Mouse (Mus musculus): ENCODE data around the gene Akap9. TPM values are rescaled to one million over a fixed set of nuclear protein-coding genes. Genes with fewer than 3 reads are reported as not detected.
"Not testable (repeated sequence)": the region's sequence is repeated elsewhere in the genome, so short reads cannot be mapped to it uniquely, and the experiment has no call there.

Akap9 gene
- polyA plus RNA-seq, 1 experiment: 28.4 TPM

DNA sequence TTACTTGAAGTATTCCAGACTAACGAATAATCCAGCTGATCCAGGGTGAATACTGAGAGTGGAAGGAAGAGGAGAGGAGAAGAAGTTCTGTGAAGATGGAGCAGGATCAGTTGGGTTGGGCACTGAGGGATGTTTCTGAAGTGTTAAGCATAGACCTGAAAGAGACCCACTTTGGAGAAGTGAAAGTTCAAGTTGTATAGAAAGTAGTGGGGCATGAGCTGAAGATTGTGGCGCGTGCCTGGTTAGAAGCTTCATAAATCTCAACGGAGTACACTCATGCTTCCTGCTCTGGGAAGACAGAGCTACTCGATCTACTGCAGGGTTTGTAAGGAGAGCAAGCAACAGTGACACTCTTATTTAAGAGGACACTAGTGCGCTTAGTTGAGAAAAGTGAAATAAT is 41.3 kb downstream of the Akap9 start:
- DNase-seq (ENCODE audit: low spot score): no peak

DNA sequence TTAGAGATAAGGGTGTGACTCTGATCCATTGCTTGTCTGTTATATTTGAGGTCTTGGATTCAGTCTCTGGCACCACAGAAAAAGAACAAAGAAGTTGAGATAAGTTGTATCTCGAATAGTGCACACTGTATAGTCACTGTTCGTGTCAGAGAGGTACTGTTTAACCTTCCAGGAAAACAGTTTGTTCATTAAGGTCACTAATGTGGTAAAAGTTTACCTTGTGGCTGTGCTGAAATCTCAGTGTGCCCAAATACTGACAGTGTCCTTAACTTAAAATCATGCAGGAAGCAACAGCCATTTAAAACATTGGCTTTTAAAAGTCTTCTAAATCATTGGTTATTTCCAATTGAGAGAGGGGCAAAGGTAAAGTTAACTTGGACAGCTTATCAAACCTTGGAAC is 43.1 kb downstream of the Akap9 start:
- no peak for DNase-seq (ENCODE audit: low spot score)

DNA sequence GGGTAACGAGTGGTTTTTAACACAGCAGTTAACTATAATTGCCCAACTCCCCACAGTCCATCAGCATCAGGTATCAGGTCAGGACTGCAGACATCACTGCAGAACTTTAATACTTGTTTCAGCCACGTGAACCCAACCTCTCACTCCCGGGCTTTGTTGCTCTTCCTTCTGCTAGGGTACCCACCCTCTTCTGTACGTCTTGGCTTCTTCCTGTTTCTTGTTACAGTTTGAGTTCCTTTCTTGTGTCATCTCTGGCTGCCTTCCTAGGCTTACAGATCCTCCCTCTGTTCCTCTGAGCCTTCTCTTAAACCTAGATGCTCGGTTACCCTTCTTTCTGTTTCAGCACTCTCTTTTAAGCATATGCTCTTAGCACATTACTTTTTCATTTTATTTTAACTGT is 45.9 kb downstream of the Akap9 start:
- DNase-seq (ENCODE audit: low spot score): no peak

DNA sequence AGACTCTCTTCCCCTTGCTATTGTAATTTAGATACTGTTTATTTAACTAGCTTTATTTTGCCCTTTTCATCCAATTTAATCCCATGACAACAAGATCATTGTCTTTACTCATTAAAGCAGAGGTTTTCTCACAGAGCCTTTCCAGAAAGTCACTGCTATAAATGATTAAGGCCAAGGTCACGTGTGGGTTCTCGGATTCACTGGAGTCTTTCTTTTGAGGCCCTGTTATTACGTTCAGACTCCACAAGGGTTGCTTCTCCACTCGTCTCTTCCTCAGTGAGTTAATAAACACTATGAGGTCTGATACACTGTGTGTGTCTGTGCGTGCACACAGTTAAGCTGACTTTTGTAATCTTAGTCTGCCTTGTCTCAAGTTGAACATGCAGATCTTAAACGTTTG is 47.0 kb downstream of the Akap9 start:
- DNase-seq (ENCODE audit: low spot score): no peak

DNA sequence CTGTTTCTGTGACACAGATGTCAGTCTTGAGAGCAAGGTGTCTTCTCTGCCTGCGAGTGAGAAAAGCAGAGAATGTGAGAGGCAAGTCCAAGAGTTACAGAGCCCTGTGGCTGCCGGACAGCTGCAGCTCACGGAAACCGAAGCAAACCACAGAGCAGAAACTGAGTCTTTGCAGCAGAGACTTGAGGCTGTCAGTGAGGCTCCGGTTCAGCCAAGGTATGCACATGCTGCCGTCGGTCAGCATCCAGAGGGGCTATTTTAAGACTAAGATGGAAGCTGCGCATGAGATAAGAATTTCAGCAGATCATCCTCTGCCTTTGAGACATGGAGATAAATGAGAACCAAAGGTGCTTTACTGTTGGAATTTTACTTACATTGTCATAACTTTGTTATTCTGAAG is 48.3 kb downstream of the Akap9 start:
- DNase-seq (ENCODE audit: low spot score): no peak

DNA sequence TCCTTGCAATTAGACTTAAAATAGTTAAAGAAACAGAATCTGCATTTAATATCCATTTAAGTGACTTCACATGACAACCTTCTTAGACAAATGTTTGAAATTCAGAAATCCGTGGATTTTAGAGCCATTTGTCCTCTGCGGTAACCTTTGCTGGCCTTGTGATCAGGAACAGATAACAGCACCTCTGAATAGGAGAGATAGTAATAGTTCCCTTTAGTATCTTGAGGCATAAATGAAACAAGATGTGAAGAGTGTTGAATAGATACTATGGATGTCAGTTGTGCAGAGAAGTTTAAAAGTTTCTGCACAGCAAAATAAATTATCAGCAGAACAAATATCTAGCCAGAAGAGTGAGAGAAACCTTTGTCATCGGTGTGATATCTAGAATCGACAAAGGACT is 50.0 kb downstream of the Akap9 start:
- no peak for DNase-seq (ENCODE audit: low spot score)

DNA sequence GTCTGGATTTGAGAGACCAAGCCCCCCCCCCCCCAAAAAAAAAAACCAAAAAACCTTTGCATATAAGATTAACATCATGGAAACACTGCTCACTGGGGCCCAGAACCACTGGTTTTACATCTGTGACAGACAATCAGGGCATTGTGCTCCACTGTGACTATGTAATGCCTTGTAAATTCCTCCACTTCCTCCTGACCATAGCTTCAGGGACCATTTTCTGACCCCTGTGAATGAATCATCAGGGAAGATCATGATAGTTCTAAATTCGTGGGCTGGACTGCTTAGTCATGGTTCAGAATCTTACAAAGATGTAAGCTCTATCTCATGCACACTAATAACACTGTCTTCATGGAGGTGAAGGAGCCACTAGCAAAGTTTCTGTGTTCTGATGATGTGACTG is 61.8 kb downstream of the Akap9 start:
- no peak for DNase-seq (ENCODE audit: low spot score)

DNA sequence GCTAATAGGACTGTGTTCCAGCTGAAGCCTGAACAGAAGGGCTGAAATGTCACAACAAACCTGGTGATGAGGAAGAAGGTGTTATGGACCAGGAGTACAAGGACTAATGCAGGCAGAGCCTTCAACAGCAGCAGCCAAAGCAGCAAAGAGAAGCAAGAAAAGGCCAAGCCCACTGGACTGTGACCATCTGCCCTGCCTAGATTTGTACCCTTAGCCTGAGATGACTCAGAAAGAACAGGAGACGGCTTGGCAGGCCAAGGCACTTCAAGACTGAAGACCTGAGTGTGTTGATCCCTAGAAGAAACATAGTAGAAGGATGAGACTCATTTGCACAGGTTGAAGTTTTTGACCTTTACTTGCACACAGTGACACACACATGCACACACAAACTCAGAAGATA is 62.6 kb downstream of the Akap9 start:
- no peak for DNase-seq (ENCODE audit: low spot score)

DNA sequence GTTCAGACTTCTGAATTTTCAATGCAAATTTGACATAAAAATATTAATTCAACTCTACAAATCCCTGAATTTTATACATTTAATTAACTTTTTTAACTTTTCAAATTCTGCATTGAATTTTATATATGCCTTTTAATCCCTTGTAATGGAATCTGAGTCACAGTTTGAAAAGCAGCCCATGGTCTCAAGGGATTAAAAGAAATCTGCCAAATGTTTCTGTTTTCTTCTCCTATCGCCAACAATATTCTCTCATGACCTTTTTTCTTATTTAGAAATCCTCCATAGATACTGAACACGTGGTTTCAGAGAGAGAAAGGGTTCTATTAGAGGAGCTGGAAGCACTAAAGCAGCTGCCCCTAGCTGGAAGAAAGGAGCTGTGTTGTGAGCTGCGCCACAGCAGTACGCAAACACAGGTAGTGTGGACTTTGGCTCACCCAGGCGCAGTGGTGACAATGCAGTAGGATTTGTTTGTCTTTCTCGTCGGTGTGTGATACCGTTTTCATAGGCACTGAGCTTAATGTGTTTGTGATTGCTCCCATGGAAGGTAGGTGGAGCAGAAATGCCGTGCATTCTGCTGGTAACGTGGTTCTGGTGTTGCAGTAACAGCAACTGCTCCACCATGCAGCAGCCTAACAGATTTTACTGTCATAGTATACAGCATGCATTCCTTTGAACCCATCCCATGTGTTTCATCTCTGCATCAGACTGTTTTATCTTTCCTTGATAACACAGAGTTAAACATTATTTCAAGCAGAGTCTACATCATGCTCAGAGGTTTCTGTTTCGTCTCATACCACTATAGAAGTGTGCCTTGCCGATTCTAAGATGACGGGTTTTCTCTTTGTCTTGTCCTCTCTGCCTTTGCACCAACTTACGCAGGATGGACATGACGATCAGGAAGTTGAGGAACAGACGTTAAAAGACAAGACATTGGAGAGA is 76.9 kb downstream of the Akap9 start:
- no peak for DNase-seq (ENCODE audit: low spot score)

DNA sequence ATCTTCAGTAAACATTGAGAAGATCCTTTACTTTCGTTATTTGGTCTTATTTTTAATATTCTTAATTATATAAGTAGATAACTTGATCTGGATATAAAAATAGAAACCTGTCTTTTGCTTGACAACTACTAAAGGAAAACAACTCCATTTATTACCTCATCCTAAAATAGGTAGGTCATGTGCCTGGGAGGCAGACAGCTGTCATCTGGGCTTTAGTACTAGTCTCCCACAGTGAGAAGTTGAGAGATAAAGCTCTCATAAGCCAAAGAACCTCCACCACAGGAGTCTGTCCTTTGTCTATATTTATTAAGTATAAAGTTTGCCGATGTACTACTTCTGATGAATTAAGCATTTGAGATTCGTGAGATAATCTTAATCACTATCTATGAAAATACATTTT is 78.8 kb downstream of the Akap9 start:
- no peak for DNase-seq (ENCODE audit: low spot score)

DNA sequence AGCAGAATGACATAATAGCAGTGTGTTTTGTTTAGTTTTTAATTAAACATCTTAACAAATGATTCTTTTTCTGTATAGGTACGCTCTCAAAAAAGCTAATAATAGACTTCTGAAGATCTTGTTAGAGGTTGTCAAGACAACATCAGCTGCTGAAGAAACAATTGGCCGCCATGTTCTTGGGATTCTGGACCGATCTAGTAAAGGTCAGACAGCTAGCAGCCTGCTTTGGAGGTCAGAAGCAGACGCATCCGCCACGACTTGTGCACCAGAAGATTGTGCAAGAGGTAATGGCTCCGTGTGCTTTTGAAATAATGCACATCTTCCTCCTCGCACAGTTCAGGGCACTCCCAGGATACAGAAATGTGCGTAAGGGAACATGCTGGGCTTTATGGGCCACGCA is 80.4 kb downstream of the Akap9 start:
- DNase-seq (ENCODE audit: low spot score): no peak

DNA sequence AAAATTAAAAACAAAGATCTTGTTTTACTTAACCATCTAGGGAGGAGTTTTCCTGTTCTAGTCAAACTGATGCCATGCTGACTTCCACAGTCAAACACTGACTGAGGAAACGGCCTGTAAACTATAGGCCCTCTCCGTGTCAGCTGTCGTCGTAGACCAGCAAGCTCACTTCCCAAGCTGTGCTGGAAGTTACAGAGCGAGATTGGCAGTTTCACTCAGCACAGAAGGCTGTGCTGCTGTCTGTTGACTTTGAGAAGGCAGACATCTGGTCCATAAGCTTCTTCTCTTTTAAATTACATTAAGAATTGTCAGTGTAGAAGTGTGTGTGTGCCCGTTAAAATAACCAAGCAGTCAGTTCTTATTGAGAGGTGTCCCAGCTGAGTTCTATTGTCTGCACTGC is 81.7 kb downstream of the Akap9 start:
- no peak for DNase-seq (ENCODE audit: low spot score)

DNA sequence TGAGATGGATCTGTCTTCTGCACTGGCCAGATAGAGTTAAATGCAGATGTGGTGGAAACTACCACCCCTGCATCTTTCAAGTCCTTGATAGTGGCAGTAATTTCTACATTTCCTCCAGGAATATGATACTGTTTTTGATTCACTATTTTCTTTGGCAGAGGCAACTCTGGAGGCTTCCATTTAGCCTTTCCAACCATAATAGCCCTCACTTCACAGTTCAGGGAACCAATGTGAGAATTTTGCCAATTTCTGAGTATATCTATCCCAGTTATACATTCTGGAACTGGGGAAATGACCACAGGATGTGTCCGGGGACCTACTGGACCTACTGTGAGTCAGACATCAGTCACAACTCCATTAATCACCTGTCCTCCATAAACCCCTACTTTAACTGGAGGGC is 89.8 kb downstream of the Akap9 start:
- not testable (repeated sequence) for DNase-seq (ENCODE audit: low spot score)

DNA sequence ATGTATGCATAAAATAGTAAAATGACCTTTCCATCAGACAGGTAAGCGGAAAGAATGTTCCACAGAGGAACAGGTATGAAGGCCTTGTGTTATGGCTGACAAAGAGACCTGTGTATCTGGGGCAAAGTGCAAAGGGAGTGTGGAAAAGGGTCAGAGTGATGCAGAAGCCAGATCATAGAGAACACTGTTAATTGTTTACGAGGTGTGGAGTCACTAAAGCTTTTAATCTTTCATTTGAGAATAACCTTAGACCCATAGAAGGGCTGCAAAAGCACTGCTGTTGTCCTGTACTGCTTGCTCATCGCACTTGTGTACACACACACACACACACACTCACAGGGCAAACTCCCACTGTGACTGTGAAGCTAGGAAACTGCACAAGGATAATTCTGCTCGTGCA is 91.5 kb downstream of the Akap9 start:
- no peak for DNase-seq (ENCODE audit: low spot score)

DNA sequence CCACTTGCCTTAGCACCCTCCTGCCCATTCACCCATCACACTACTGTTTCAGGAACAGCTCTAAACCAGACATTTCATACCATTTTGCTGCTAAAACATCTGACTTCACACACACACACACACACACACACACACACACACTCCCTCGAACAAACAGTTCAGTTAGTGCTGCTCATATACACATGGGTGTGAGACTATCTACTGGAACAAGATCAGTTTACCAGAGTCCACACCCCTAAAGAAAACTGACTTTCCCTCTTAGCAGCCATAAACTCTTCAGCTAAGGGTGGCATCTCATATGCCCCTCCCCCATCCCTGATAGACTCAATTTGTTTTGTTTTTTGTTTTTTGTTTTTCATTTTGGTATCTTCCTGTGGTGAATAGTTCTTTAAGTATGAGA is 92.2 kb downstream of the Akap9 start:
- no peak for DNase-seq (ENCODE audit: low spot score)

DNA sequence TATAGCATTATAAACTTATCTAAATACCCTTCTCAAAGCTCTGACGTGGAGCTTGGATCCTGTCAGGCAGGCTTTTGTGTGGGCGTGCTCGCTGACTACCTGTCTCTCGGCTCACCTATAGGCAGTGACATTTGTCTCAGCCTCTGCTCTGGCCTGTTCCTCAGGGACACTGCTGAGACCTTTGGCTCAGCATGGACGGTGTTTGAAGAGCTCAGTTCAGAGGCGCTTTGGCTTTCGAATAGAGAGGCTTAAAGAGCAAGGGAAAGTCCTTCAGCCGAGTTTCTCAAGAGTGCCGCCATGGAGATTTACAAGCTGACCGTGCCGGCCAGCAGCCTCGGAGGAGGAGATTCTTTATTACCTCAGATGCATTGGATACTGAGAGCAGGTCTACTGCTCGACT is 95.3 kb downstream of the Akap9 start:
- peak; percentile 34 for DNase-seq (ENCODE audit: low spot score)

DNA sequence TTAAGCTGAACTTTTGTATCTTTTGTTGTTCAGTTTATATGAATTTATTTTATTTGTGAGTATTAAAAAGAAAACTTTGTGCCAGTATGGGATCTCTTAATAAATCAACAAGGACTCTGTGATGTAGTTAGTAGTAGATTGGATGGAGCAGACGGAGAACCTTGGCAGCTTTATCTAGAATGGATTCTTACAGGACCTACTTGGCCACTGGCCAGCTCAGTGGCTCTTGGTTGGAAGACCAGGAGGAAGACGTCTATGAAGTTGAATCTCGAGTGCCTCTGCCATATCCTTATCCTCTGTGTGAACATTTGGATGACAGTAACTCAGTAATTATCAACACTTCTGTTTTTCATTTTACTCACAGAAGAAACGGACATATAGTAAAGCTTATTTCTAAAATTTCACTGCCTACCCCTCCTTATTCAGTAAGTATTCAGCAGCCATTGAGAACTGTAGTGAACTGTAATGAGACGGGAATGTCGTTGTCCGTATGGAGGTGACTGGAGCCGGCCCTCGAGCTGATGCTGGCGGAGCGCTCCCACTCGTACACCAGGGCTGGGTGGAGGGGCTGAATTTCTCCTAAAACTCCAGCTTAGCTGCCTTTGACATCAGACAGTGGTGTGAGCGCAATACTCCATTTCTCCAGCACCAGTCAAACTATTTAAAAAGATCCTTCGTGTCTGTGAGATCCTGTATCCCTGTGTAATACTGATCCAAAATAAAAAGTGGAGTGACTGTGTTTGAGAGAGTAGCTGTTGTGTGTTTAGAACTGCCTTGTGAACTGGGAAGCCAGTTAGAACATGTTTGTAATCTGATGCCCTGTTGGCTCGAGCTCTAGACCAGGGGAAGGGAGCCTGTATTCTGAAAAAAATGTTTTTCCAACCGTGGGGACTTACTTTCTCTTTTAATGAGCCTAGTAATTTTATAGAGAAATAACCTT is 96.2 kb downstream of the Akap9 start:
- DNase-seq (ENCODE audit: low spot score): no peak

DNA sequence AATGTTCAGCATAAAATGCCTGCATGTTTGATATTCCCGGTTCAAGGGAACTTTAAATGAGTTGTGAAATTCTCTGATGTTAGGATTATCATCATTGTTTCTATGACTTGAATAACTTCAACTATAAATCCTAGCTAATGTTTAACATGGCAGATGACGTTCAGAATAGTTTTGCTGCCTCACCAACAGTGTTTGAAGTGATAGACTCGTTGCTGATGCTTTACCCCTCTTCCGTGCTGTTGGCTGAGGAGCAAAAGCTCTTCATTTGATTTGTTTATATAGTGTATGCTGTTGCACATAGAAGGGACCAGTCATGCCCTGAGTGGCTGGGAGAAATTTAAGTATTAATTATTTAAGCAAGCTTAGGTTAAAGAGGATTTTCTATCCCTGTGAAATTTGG is 96.9 kb downstream of the Akap9 start:
- DNase-seq (ENCODE audit: low spot score): no peak

DNA sequence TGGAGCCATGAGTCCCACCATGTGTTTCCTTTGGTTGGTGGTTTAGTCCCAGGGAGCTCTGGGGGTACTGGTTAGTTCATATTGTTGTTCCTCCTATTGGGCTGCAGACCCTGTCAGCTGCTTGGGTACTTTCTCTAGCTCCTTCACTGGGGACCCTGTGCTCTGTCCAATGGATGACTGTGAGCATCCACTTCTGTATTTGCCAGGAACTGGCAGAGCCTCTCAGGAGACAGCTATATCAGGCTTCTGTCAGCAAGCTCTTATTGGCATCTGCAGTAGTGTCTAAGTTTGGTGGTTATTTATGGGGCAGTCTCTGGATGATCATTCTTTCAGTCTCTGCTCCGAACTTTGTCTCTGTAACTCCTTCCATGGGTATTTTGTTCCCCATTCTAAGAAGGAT is 98.5 kb downstream of the Akap9 start:
- not testable (repeated sequence) for DNase-seq (ENCODE audit: low spot score)

DNA sequence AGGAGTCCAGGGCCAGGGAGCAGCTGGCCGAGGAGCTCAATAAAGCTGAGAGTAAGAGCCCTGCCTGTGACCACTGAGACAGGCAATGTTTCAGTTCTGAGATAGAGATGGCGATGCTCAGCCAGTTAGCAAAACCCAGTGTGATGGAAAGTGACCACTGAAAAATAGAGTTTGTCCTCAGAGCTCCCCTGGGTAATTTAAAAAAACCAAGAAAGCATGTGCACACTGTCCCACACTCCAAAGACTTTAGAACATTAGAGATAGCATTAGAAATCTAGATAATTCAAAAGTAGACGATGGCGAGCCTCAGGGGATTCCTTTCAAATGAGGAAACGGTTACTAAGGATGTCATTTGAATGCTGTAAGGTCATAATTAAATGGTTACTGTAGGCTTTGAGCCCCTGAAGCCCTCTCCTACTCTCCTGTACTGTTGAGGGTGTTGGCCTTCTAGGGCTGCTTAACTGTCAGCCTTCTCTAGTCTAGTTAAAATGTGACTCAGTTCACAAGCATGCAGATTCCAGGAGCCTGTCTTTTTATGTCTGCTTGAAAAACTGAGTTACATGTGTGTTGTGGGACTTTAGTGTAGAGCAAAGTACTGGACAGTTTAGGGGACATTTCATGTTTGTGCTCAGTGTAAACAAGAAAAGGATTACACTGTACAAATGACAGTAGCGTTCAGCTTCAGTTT is 100.8 kb downstream of the Akap9 start:
- DNase-seq (ENCODE audit: low spot score): no peak

DNA sequence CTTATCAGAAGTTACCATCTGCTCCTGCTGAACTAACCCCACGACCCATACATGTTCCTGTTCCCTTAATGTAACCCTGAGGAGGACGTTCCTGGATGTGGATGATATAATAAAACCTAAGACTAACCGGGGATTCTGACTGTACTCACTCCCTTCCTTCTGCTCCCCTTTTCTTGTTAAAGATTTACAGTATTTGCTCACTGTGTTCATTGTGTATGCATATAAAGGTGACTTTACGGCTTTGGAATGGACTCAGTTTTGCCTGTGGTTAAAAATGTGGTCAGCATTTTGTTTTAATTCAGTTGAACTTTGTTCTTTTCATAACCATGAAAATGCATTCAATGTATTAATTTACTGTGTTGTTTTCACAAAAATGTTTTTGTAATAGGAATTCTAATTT is 104.0 kb downstream of the Akap9 start:
- DNase-seq (ENCODE audit: low spot score): no peak

DNA sequence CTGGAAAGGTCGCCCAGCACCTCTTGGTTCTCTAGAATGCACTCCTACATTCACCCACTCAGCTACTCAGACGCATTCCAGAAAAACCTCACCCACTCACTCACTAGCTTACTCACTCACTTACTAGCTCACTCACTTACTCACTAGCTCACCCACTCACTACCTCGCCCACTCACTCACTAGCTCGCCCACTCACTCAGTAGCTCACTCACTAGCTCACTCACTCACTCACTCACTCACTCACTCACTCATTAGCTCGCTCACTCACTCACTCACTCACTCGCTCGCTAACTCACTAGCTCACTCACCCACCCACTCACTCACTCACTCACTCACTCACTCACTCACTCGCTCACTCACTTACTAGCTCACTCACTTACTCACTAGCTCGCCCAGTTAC is 108.8 kb downstream of the Akap9 start:
- DNase-seq (ENCODE audit: low spot score): no peak
